Mouse (Mus musculus) G1E (cell line): ENCODE measurements at regions not wholly inside any gene's neighbourhood (a gene's known extent, or its start where the extent isn't known, plus 50 kb on each side); places are given as distances from the start of the nearest gene placed in this dataset.

Source experiments
- ATAC-seq: 2 replicates; pipeline ENCODE4 v1.8.0; 2016; ENCODE audit warnings: mild to moderate bottlenecking; ENCODE audit not compliant: insufficient number of reproducible peaks, poor library complexity, low FRiP score, severe bottlenecking; ENCODE audit errors: extremely low read depth
- DNase-seq: peaks from one replicate; pipeline ENCODE4 v3.0.0; 2012; ENCODE audit warnings: low spot score
- H3K27me3 ChIP-seq: 2 replicates; pipeline ENCODE4 v1.6.1; 2012; ENCODE audit warnings: mild to moderate bottlenecking, low read length, inconsistent platforms; ENCODE audit not compliant: insufficient read depth
- H3K36me3 ChIP-seq: replicated peaks from 2 replicates; pipeline ENCODE3; 2012; ENCODE audit warnings: mild to moderate bottlenecking, inconsistent platforms
- H3K4me1 ChIP-seq: 2 replicates; pipeline ENCODE4 v1.6.1; 2012; ENCODE audit warnings: low read depth, low read length, inconsistent platforms, mixed read lengths; ENCODE audit not compliant: insufficient read depth
- H3K4me3 ChIP-seq: 2 replicates; pipeline ENCODE4 v1.5.1; 2012; ENCODE audit warnings: low read depth, mild to moderate bottlenecking, inconsistent platforms, low read length, moderate library complexity, mixed read lengths
- H3K9me3 ChIP-seq: replicated peaks from 2 replicates; pipeline ENCODE4 v1.6.1; 2012; ENCODE audit warnings: inconsistent platforms
- CTCF ChIP-seq: IDR thresholded peaks from 2 replicates; pipeline ENCODE4 v1.5.1; 2012; ENCODE audit warnings: low read depth, low read length, inconsistent platforms, mixed read lengths
- GATA1 ChIP-seq: IDR thresholded peaks from 2 replicates; pipeline ENCODE4 v1.6.1; 2012; ENCODE audit warnings: borderline replicate concordance, low read length, inconsistent platforms, mixed read lengths
- GATA2 ChIP-seq: IDR thresholded peaks from 2 replicates; pipeline ENCODE4 v1.6.1; 2012; ENCODE audit warnings: low read depth, low read length, inconsistent platforms, borderline replicate concordance
- POLR2AphosphoS5 ChIP-seq: IDR thresholded peaks from 2 replicates; pipeline ENCODE4 v1.6.1; 2012; ENCODE audit warnings: low read depth, low read length, inconsistent platforms; ENCODE audit not compliant: insufficient replicate concordance
- TAL1 ChIP-seq: conservative IDR thresholded peaks from 2 replicates; pipeline ENCODE4 v1.6.1; 2012; ENCODE audit warnings: low read depth, low read length, inconsistent platforms, mixed read lengths

DNA sequence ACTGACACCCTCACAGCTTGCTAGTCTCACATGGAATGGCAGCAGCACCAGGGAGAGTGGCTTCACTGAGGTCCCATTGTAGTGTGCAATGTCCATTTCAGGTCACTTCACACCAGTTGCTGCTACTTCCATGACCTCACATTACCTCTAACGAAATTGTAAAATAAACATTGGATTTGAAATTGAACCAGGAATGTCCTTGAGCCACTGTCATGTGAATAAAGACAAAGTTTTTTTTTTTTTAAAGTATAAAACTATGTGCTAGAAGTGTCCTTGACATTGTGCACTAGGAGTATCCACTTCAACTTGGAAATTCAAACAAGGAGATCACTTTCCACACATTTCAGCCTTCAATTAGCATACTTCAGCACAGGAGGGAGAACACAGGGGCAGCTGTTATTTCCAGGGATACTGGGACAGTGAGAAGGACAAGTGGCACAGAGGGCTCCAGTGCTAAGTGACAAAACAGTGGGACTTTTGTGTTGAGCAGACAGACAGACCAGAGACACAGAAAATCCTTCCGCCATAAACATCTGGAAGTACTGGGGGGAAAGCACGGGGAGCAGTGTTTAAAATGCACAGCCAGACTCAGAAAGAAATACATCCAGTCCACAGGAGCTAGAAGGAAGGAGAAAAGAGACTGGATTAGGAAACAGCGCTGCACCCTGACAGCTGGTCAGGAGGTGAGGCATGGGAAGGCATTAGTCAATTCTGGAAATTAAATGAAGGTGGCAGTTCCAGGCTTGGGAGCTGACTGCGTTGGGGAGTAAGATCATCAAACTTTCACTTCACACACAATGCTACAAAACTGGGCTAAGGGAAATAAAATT is 49.9 kb upstream of the Prkd1 start:
- Histone ChIP-seq H3K36me3 (no peaks in the 10 kb centered on the region), H3K4me3 (no peak overlapping the region), H3K27me3 (no peaks in the 10 kb centered on the region), H3K4me1 (no peaks in the 10 kb centered on the region), H3K9me3 (no peaks in the 10 kb centered on the region)
- no peak for ATAC-seq
- no peak for TF ChIP-seq CTCF
- TF ChIP-seq TAL1: no peak
- no peak for TF ChIP-seq POLR2AphosphoS5
- no peak for TF ChIP-seq GATA1
- no peak for TF ChIP-seq GATA2
- DNase-seq: no peak
